Mouse (Mus musculus) splenic B cell, adult 2 months (primary cell): ENCODE measurements around the gene Hs6st3.

Experiments
- DNase-seq: peaks from one replicate; pipeline ENCODE4 v3.0.0-alpha.2; 2011; ENCODE audit warnings: low read depth, low spot score
- H3K27me3 ChIP-seq: 2 replicates; pipeline ENCODE4 v1.6.1; 2012; ENCODE audit warnings: mild to moderate bottlenecking, low read length, moderate library complexity, mixed read lengths; ENCODE audit not compliant: control insufficient read depth, poor library complexity, insufficient read depth, severe bottlenecking
- H3K36me3 ChIP-seq: 2 replicates; pipeline ENCODE4 v1.6.1; 2012; ENCODE audit warnings: mild to moderate bottlenecking, low read length, moderate library complexity, mixed read lengths; ENCODE audit not compliant: control insufficient read depth, poor library complexity, insufficient read depth, severe bottlenecking

The Hs6st3 gene

GRCm38 (mm10) chr14:119800856-119801255 lies 662.7 kb downstream of the Hs6st3 start:
- Histone ChIP-seq H3K36me3 (no peaks in the 10 kb centered on the region), H3K27me3 (no peaks in the 10 kb centered on the region)
- no peak for DNase-seq

- no peak for DNase-seq
- Histone ChIP-seq H3K36me3 (no peaks in the 10 kb centered on the region), H3K27me3 (no peaks in the 10 kb centered on the region)
Measured at GRCm38 (mm10) chr14:119813898-119814297, 675.8 kb downstream of the Hs6st3 start.

- Histone ChIP-seq H3K27me3 (no peaks in the 10 kb centered on the region), H3K36me3 (no peaks in the 10 kb centered on the region)
- no peak for DNase-seq
Measured at GRCm38 (mm10) chr14:119815616-119816015, 677.5 kb downstream of the Hs6st3 start.

DNA sequence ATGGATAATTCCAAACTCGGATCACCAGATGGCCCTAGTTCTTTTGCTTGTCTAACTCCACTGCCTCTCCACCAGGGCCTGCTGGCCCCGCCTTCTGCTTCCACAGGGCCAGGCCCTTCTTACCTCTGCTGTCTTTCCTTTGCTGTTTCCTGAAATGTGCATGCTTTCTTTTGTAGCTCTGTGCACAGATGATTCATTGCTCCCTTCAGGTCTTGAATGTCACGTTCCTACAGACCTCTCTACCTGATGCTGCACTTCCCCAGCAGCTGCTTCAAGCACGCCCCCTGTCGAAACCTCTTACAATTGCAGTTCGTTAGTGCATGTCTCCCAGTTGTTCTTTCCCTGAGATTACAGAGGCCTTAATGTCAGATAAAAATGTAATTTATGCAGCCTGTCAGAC lies 682.4 kb downstream of the Hs6st3 start:
- no peak for DNase-seq
- Histone ChIP-seq H3K27me3 (no peaks in the 10 kb centered on the region), H3K36me3 (no peaks in the 10 kb centered on the region)

DNA sequence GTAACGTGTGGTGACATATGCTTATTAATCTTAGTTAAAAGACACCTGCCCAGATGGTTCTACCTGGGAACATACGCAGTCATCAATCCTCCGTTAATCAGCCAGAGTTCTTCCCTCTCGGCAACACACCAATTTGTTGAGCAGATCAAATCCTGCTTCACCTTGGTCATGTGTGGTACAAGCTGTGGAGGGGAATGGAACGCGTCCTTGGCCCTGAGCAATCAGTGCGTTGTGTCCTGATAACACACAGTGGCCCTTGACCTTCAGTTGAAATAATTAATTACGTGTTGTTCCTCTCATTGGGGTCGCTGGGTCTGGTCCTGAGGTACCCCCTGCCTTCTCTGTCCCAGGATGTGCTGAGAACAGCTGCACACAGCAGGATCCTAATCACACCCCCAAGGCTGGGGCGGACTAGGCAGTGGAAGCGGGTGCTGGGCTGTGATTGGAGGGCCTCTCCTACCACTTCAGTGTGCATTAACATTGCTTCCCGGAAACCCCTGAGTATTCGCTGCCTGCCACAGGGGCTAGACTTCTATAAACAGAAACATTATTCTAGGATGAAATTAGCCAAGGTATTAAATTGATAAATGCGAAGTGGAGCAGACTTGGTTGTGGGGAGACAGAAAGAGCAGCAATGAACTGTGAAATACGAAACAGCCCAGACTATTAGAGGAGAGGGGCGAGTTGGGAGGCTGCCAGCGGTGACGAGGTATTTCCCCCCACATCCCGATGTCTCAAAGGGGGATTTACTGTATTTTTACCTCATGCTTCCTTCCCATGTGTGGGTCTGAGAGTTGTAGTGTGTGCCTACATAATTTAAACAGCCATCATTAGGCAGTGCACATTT lies 693.2 kb downstream of the Hs6st3 start:
- no peaks in the 10 kb centered on the region for H3K27me3 ChIP-seq
- H3K36me3 ChIP-seq: no peaks in the 10 kb centered on the region
- no peak for DNase-seq

GRCm38 (mm10) chr14:119832012-119832325 lies 693.8 kb downstream of the Hs6st3 start:
- DNase-seq: no peak
- Histone ChIP-seq H3K27me3 (no peaks in the 10 kb centered on the region), H3K36me3 (no peaks in the 10 kb centered on the region)

GRCm38 (mm10) chr14:119832940-119833339 lies 694.8 kb downstream of the Hs6st3 start:
- Histone ChIP-seq H3K36me3 (no peaks in the 10 kb centered on the region), H3K27me3 (no peaks in the 10 kb centered on the region)
- no peak for DNase-seq

- Histone ChIP-seq H3K27me3 (no peaks in the 10 kb centered on the region), H3K36me3 (no peaks in the 10 kb centered on the region)
- no peak for DNase-seq
Measured at GRCm38 (mm10) chr14:119834008-119834700, 696.0 kb downstream of the Hs6st3 start.

GRCm38 (mm10) chr14:119836051-119836450 lies 697.9 kb downstream of the Hs6st3 start:
- Histone ChIP-seq H3K27me3 (no peaks in the 10 kb centered on the region), H3K36me3 (no peaks in the 10 kb centered on the region)
- DNase-seq: no peak

DNA sequence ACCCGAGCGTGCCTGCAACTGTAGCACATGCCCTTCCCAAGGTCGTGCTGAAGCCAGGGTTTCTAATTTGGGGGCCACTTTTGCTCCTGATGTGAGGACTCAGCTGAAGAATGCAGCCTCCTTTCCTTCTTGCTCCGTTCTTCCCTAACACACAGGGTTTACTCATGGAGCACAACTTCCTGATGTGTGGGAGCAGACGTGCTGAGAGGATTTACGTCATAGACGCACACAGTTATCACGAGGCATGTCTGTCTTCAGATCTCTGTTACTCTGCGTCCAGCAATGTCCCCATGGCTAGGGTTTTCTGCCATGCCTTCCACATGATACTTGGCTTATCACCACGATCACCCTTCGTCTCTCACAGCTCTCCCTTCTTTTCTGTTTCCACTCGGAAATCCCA lies 709.4 kb downstream of the Hs6st3 start:
- no peaks in the 10 kb centered on the region for H3K36me3 ChIP-seq
- no peak for DNase-seq
- no peaks in the 10 kb centered on the region for H3K27me3 ChIP-seq

DNA sequence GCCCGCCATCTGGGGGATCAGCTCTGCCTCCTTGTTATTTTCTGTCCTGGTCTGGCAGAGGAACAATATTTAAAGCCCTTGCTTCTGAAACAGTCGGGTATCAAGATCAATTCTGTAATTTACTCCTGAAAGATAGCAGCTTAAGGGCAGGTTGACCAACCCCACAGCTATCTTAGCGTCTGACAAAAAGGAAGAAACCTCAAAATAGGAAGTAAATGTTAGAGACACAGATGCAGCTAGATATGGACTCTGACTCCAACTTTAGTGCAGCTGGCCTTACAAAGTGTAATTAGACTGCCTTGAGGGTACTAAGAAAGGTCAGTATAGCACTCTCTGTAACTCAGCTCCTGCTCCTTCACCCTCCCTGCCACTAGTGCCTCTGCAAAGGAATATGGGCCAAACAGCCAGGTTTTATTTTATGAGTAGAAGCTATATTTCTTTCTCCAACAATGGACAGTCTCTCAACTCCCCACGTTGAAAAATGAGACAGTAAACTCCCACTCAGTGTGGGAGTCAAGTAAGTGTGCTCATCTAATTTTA lies 710.7 kb downstream of the Hs6st3 start:
- no peaks in the 10 kb centered on the region for H3K36me3 ChIP-seq
- DNase-seq: no peak
- H3K27me3 ChIP-seq: no peaks in the 10 kb centered on the region

DNA sequence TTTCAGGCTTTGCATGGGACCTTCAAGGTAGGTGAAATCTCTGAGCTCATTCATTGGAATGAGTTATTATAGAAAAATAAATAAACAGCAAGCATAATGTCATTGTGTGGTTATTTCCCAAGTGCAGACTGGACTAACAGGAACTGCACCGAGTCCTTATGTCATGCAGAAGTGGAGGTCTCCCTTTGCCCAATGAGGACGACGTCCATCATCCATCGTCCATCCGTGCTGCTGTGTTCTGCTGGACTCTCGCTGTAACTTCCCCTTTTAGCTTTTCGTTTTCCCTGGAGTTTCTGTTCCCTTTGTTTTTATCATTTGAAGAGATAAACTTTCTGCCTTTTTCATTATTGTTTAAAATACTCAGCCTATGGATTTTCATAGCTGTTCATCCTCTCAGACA lies 711.2 kb downstream of the Hs6st3 start:
- H3K36me3 ChIP-seq: no peaks in the 10 kb centered on the region
- H3K27me3 ChIP-seq: no peaks in the 10 kb centered on the region
- no peak for DNase-seq

GRCm38 (mm10) chr14:119852139-119852538 lies 714.0 kb downstream of the Hs6st3 start:
- no peak for DNase-seq
- Histone ChIP-seq H3K27me3 (no peaks in the 10 kb centered on the region), H3K36me3 (no peaks in the 10 kb centered on the region)

DNA sequence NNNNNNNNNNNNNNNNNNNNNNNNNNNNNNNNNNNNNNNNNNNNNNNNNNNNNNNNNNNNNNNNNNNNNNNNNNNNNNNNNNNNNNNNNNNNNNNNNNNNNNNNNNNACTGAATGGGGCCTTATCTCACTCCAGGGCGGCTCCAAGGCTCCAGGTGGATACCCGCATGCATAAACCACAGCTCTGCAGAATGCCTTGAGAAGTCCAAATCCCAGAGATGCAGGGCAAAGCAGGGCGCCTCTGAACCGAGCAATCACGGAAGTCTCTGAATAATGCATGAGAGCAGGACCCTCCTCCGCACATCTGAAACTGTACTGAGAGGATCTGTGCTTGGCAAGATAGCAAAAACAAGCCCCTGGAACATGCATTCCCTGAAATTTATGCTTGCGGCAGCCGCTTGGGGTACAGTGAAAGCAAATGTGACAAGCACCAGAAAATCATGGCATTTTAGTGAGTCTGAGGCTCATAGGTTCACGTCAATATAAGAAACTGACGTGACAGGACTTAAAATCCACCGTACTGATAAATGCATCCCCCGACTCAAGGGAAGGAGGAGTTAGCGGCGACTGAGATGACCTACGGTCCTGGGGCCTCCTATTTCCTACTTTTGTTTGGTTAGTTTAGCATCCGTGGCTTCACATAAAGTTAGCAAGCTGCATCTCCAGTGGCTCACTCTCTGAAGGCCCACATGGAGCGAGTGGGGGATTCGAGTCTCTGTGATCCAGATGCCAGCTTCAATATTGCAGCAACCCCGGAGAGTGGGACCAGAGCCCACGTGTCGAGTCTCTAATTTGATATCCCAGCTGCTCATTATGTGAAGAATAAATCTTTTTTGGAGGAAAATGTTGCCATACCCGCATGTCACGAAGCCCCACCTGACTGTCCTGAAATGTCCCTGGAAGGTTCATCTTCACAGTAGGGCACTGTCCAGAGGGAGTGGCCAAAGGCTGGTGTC lies 719.5 kb downstream of the Hs6st3 start:
- no peak for DNase-seq
- Histone ChIP-seq H3K27me3 (no peaks in the 10 kb centered on the region), H3K36me3 (no peaks in the 10 kb centered on the region)
